Mouse (Mus musculus) left cerebral cortex, postnatal 10 days (tissue): Measurements from ENCODE around the gene Zfp46. TPM values are rescaled to one million over a fixed set of nuclear protein-coding genes. Genes with fewer than 3 reads are reported as not detected.

Experiments
- DNase-seq, 2 experiments: peaks; one replicate each; pipeline ENCODE4 v3.0.0; 2021 to 2022; ENCODE audit warnings: low spot score in 2 of 2, mixed read lengths in 1 of 2; ENCODE audit errors: extremely low spot score in 1 of 2
- intact Hi-C: fragments of 180-260 bp; cut with DNase I; formaldehyde crosslinking; loops from one replicate; pipeline ENCODE4 v1.15.1; 2025
- total RNA-seq, 2 experiments: library from RNA; stranded (reverse); gene quantifications; 2 replicates each; pipeline ENCODE4 v1.2.3; 2021

Gene Zfp46
- 100 to 1,000 TPM; 115 to 116 TPM for total RNA-seq

DNA sequence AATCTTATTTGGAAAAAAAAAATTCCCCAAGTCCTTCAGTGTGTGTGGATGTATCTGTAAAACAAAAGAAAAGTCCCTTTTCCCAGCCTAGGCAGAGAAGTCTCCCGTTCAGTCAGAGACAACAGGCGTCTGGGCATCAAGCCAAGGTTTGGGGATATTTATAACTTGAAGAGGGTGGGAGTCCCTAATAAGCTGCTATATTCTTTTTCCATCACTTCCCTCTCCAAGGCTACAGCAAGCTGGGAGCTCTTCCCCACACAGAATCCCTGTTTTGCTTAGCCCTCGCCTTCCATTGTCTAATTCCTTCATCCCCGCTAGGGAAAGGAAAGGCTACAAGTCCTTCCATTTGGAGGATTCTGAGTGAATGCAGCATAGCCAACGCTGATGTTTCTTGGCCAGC lies at the start of gene Zfp46:
Zfp46 (plus strand) TSS at position 229 of the 400 bp plus-strand sequence.
- intact Hi-C loops = no loop called here
- DNase-seq = peak; percentile 90 to 94

DNA sequence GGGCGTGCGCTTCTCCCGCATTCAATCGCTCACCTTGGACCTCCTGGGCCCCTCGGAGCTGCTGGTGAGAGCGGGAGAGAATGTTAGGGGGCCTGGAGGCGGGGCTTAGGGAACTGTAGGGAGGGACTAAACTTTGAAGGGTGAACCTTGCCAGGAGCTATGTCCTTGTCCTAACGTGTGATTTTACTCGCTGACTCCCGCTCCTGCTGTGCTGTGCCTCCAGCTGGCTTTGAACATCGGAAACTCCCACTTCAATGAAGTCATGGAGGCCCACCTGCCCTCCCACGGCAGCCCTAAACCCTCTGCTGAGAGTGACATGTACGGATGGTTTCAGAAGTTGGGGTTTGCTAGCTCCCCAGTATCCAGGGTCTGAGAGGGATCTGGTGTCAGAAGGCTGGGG lies 45.8 kb upstream of the Zfp46 start:
- no peak for DNase-seq
- intact Hi-C loops = no loop called here

DNA sequence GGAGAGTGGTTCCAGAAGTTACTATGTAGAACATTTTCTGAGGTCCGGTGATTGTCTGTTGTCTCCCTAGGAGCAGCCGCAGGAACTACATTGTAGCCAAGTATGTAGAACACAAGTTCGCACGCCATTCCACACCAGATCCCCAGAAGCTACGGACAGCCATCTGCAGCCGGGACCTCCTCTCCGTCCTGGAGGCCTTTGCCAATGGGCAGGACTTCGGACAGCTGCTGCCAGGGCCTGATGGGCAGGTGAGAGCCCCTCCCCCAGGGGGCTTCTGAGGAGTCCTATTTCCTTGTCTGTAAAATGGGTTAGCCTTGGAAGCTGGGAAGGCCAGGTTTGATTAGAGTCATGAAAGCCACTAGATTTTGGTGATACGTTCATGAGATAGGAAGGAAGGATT lies 45.4 kb upstream of the Zfp46 start:
- intact Hi-C loops = no loop called here
- DNase-seq = no peak

DNA sequence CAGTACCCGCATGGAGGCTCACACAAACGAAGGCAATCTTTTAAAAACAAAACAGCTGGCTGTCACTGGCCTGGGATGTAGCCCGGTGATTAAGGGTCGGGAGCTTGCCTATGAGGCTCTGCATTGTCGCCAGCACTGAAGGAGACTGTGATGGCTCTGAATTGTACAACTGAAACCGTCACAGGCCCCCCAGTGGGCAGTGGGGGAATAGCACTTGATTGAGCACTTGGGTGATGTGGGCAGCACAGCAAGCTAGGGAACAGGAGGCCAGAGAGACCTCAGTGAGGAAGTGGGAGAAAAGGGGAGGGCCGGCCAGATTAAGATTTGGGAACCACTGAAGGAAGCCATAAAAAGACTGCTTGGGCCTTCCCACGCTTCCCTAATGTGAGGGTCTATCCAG lies 44.9 kb upstream of the Zfp46 start:
- peak; percentile 78 to 86 for DNase-seq
- intact Hi-C loops = no loop called here

DNA sequence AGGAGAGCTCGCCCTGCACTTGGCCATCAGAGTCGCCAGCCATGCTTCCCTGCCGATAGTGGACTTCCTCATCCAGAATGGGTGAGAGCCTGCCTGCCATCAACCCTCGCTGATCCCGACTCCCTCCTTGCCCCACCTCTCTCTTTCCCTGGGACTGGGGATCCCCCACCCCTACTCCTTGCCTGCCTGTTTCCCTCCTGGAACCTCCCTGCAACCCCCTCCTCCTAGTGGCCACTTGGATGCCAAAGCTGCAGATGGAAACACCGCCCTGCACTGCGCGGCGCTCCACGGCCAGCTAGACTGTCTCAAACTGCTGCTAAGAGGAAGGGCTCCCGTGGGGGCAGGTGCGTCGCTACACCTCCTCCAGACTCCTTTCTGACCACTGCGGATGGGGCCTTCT lies 44.4 kb upstream of the Zfp46 start:
- intact Hi-C loops = no loop called here
- DNase-seq = no peak

DNA sequence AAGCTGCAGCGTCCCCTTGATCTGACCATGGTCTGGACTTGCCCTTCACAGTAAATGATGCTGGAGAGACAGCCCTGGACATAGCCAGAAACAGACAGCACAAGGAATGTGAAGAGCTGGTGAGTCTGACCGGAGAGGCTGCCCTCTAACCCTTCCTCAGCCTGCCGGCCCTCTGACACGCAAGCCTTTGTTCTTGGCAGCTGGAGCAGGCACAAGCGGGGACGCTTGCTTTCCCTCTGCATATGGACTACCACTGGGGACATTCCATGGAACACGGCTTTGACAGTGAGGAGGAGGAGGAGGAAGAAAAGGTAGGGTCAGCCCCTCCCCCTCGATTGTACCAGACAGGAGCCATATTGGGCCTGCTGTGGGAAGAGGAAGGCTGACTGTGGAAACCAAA lies 43.5 kb upstream of the Zfp46 start:
- intact Hi-C loops = no loop called here
- DNase-seq = no peak

DNA sequence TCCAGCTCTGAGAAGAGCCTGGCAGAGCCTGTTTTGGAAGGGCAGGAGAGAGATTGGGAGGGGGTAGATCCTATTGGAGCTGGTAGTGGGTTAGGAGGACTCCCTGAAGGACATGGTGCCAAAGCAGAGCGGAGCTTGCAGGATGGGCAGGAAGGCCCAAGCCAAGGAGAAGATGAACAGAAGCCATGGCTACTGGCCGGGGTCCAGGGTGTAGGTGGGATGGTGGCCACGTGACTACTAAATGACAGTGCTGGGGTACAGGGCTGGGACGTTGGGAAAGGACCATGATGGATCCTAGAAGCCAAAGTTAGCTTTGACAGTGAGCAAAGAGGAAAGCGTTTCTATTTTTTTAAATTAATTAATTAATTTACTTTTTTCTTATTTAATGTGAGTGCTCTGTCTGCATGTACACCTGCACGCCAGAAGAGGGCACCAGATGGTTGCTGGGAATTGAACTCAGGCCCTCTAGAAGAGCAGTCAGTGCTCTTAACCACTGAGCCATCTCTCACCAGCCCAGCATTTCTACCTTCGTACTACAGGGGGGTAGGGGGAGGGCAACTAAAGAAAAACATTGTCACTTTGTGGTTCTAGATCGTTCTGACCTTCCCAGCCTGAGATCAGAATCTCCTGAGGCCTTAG lies 42.3 kb upstream of the Zfp46 start:
- intact Hi-C loops = no loop called here
- no peak for DNase-seq

DNA sequence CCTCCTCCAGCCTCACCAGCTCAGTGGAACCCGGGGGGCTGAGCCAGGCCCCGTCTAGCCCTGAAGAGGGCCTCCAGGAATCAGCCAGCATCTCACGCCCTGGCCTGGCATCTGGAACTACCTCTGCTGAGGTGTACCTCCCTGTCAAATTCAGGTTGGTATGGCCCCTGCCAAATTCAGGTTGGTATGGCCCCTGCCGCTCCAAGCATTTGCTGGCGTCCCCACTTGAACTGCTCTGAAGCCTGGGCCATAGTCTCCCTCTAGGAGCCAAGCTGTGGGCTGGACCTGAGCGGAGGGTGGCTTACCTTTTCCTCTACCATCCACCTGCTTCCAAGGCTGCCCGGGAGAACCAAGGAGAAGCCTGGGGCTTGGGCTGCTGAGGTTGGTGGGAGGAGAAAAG lies 41.8 kb upstream of the Zfp46 start:
- no peak for DNase-seq
- intact Hi-C loops = no loop called here

DNA sequence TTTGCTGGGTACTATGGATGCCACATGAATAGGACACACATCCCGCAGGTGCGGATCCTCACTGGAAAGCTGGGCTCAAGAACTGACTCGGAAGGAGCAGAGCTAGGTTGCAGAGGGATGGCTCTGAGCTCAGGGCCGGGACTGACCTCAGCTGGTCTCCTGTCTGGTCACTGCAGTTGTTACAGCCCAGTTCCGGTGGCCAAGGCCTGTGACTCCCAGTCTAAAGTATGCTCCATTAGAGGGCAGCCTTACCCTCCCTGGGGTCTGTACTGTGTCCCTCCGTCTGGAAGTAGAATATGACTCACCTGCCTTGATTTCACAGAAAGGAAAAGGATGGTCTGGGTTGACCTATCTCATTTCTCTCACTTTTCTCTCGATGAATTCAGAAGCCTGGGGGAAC lies 40.3 kb upstream of the Zfp46 start:
- intact Hi-C loops = no loop called here
- DNase-seq = no peak

DNA sequence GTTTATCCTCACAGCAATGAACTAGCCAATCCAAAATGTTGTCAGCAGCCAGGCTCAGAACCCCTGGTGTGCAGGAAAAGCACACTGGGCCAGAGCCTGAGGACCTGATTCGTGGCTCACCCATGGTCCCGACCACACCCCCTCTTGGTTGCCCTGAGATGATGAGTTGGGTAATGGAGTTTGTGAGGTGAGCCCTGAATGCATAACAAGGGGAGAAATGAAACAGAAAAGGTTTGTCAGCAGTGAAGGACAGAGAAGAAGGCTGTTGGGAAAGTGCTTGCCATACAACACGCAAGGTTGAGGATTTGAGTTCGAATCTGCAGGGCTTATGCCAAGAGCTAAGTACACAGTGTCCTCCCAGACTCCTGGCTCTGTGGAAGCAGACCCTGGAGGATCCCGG lies 38.8 kb upstream of the Zfp46 start:
- intact Hi-C loops = no loop called here
- DNase-seq = no peak

DNA sequence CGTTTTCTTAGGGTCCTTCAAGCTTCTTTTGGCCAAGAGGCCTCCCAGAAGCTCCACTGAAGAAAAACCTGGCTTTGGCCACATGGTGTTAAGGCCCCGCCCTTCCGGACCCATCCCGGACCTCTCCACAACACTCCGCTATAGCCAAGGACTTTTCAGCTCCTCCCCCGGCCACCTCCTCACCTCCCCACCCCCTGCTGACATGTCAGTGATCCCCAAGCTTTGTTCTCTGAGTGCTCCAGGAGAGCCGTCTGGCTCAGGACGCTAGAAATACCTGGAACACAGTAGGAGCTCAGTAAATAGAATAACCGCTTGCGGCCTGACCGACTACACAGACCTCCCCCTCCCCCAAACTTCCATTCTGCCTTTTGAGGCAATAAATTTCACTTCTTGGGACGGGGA lies 37.9 kb upstream of the Zfp46 start:
- intact Hi-C loops = no loop called here
- DNase-seq = no peak

DNA sequence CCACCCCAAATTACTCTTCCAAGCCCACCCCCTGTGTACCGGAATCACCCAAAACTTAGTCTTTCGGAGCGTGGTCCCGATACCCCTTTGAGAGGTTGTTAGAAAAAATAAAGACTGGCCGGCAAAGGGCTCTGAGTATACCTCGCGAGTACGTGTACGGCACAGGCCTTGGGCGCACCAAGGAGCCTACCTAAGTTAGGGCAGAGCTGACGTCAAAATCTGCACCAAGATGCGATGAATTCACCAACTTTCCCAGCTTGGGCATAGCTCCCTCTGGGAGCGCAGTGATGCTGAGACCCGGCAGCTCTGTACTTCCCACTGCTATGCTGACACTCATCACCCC lies 37.1 kb upstream of the Zfp46 start:
- no peak for DNase-seq

DNA sequence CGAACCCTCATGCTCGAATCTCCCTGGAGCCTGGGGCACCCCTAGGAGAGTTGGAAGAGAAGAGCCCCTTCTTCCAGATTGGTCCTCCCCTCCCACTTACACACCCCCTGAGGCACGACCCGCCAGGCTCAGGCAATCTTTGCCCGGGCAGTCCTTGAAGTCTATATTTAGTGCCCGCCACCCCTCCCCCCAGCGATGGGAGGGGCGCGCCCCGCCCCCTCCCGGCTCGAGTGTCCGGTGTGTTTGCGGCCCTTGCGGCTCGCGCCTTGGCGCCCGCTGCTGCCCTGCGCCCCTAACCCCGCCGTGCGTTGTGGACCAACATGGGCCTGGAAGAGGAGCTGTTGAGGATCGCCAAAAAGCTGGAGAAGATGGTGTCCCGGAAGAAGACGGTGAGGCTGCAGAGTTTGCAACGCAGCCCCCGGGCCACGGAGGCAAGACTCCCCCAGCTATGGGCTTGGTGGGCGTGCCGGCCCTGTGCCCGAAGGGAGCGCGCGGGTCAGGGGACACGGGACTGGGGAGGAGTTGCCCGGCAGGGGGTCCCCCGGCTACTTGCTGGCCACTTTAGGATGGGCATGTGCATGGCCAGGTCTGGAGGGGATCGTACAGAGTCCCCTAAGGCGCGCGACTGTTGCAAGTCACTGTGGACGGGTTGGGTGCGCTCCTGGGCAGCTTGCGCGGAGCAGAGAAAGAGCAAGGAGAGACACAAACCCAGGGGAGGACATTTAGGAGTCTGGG lies 36.6 kb upstream of the Zfp46 start, which contains the start of gene Tcea3:
Tcea3 (plus strand) TSS at position 1 of the 735 bp plus-strand sequence.
- DNase-seq = peak in 1 of 2 experiments; percentile 63
- intact Hi-C loops = no loop called here

More for the DNA sequence above, 37.1 kb upstream of the Zfp46 start:
- intact Hi-C loops = no loop called here

DNA sequence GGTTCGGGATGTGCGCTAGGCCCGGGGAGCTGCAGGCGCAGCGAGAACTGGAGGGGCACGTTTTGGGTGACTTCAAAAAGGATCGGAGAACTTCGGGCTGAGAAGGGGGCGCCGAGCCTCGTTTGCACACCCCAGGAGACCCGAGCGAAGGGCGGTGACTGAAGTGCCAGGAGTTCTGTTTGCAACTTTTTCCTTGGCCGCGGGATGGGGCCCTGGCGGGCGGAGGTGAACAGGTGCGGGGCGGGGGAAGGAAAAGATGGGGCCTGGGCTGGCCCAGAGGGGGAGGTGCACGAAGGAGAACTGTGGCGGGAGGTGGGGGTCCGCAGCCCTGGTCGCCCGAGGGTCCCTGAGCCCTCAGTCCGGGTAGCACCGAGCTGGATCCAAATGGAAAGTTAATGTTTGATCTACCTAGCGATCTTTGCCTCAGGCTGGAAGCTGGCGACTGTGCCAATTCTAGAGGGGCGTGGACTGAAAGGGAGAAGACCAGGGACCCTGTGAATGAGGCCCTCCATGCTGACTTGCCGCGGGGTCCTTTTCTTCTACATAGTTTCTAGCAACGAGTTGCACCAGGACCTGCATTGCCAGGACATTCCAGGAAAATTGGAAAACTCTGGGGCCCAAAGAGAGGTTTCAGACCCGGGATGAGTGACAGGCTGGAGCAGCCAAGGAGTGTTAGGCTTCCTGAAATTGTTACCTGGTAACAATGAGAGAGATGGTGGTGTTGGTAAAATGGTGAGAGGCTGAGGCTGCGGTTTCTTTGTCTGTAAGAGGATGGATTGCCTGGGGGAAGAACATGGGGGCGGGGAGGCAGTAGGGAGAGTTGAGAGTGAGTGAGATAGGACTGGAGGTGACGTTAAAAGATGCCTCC lies 35.8 kb upstream of the Zfp46 start:
- no peak for DNase-seq

DNA sequence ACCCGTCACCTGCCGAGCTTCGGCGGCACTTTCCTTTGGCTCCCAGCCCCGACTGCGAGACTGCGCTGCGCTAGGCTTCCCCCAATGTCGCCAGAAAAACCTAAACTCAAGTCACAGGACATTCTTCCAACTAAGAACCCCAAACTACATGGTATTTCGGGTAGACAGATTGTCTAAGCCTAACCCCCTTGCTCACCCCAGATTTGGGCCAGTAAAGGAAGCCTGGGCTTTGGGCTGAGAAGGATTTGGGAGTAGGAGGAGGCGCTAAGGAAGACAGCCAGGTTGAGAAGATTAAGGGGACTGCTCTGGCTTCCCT lies 35.2 kb upstream of the Zfp46 start:
- intact Hi-C loops = no loop called here

More for the DNA sequence above, 35.8 kb upstream of the Zfp46 start:
- intact Hi-C loops = no loop called here

DNA sequence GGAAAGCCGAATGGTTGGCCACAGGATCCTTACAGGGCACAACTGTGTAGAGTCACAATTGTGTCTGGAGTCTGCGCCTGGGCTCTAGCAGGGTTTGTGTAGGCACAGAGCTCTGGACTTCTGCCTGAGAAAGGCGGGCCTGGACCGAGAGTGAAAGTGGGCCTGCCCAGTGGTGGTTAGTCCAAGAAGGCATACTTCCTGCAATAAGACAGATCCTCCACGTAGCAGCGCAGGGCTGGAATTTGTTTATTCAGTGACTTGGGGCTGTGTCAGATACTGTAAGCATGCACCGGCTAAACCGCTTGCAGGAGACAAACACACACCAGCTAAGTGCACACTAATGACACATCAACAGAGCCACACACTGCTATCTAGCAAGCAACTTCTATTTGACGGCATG lies 34.7 kb upstream of the Zfp46 start:
- intact Hi-C loops = no loop called here
- peak in 1 of 2 experiments; percentile 67 for DNase-seq

More for the DNA sequence above, 35.2 kb upstream of the Zfp46 start:
- DNase-seq = no peak

DNA sequence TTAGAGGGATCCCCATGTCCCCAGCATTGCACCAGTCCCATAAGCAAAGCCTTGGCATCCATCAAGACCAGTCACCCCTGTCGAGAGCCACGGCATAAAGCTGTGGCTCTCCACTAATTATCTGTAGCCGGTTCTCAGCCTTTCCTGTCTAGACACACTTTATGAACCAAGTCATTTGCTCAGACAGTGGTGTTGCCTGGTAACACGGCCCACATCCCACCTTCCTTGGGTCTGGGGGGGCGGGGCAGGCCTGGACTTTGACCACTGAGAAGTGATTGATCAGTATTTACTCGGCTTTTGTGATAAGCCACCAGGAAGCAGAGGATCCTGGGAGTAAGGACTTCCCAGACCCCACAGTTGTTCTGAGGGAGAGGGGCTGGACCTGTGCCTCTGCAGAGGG lies 28.6 kb upstream of the Zfp46 start:
- no peak for DNase-seq
- intact Hi-C loops = no loop called here

DNA sequence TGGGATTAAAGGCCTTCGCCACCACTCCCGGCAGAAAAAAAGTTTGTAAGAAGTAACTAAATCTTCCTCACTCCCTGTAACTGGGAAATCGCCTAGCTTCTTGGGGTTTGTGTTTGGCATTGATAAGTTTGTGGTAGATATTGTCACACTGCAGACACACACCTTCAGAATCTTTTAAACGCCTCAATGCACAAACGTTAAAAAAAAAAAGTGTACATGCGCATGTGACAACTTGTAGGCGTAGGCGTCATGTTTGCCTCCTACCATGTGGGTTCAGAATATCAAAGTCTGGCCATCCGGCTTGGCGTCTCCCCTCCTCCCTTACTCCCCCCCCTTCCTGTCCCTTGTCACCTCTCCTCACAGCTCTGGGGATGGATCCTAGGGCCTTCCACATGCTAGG lies 27.8 kb upstream of the Zfp46 start:
- intact Hi-C loops = no loop called here

DNA sequence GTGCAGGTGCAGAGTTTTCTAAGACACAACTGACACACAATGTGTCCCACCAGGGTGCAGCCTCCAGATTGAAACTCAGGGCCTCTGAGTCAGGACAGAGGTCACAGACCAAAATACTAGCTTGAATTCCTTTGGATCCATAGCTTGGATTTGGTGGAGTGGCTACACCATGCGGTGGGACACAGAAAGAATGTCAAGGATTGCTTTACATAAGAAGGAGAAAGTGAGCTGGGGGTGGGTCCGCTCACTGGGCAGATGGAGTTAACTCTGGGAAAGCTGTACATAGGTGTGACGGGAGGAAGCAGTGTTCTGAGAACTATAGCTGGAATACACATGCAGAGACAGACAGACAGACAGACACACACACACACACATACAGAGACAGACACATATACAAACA lies 24.6 kb upstream of the Zfp46 start:
- intact Hi-C loops = loop anchor here (5.0 to 10.0 kb wide), 2 partner anchors 52 to 365 kb away; partner anchors contain the start of genes Hnrnpr and Lactbl1

More for the DNA sequence above, 27.8 kb upstream of the Zfp46 start:
- no peak for DNase-seq

More for the DNA sequence above, 24.6 kb upstream of the Zfp46 start:
- DNase-seq = no peak
